Mouse (Mus musculus): ENCODE measurements around the gene Brms1. TPM values are rescaled to one million over a fixed set of nuclear protein-coding genes. Genes with fewer than 3 reads are reported as not detected.

The Brms1 gene
- polyA plus RNA-seq, 1 experiment from 2014 or later: 21.6 TPM

DNA sequence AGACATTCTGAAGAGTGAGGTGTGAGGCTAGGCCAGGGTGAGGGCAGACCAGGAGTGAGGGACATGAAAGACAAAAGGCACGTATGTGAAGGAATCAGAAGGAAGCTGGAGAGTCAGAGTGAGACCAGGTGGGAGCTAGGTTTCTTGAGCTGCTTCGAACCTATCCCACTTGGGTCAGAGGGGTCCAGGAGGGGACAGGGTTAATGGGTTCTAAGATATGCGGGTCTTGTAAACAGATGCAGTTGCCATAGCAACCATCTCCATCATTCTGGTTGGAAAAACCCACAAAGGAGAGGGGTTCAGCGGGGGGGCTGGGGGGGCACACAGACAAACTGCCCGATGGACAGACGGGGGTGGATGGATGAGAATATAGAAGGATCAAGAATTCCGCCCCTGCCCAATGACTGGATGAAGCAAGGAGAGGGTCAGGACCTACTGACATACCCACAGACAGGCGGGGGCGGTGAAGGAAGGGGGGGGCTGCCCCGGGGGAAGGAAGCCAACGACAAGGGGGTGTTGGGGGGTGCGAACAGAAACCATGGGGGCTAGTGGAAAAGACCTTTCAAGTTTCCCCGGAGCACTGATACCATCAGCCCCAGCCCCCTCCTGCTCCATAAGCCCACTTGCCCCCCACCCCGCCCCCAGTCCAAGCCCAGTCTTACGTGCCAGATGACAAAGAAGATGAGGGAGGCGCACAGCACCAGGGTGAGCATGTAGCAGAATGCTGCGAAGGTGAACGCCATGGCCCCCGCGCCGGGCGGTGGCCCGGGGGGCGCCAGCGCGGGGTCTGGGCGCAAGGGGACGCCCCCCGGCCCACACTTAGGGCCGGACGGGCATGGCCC lies 56.6 kb downstream of the Brms1 start:
- Histone ChIP-seq H3K4me3 (replicated peaks) (peak overlapping the region; percentile 90), H3K27me3 (replicated peaks) (no peaks in the 10 kb centered on the region), H3K9ac (replicated peaks) (peak overlapping the region; percentile 99), H3K4me2 (peak overlapping the region; percentile 80), H3K27ac (replicated peaks) (peak overlapping the region; percentile 95), H3K9me3 (replicated peaks) (no peaks in the 10 kb centered on the region), H3K36me3 (peaks cover 44% of the 10 kb centered on the region), H3K4me1 (peaks cover 64% of the 10 kb centered on the region)
- 1% methylated on average over 30 of the region's 31 CpGs for WGBS
- ATAC-seq (ENCODE audit: low FRiP score): peak; percentile 36

- H3K4me2 ChIP-seq: peak within 1 kb of the TSS; percentile 80
- no peaks in the 10 kb centered on the region for H3K9me3 ChIP-seq (replicated peaks)
- H3K27ac ChIP-seq (replicated peaks): peak within 1 kb of the TSS; percentile 95
- no peaks in the 10 kb centered on the region for H3K27me3 ChIP-seq (replicated peaks)
- peaks cover 44% of the 10 kb centered on the region for H3K36me3 ChIP-seq
- 4% methylated on average over 37 of the region's 48 CpGs for WGBS
- H3K9ac ChIP-seq (replicated peaks): peak within 1 kb of the TSS; percentile 99
- peaks cover 57% of the 10 kb centered on the region for H3K4me1 ChIP-seq
- ATAC-seq (ENCODE audit: low FRiP score): peak; percentile 67
- peak within 1 kb of the TSS; percentile 90 for H3K4me3 ChIP-seq (replicated peaks)
Measured at GRCm38 (mm10) chr19:5098363-5099143, 57.4 kb downstream of the Brms1 start, which contains the start of gene Cnih2. Gene Cnih2, minus strand, starts transcription at chr19:5098521.

Other genes with a start within 250 kb of the Brms1 start
- 67.2 and 76.2 TPM in 2 replicates for gene Rbm4, start 247.5 kb upstream of the Brms1 start, polyA plus RNA-seq (2015; fragmentation: Nextera tagmentation; extraction: Ambion mirVana)
- gene Gm21992, start 229.7 kb upstream of the Brms1 start, polyA plus RNA-seq (2015; fragmentation: Nextera tagmentation; extraction: Ambion mirVana): 14.8 and 20.1 TPM in 2 replicates
- gene Rbm14, start 229.7 kb upstream of the Brms1 start, polyA plus RNA-seq (2015; fragmentation: Nextera tagmentation; extraction: Ambion mirVana): 55.0 and 65.1 TPM in 2 replicates
- 42.4 and 47.9 TPM in 2 replicates for gene Ccs, start 202.0 kb upstream of the Brms1 start, polyA plus RNA-seq (2015; fragmentation: Nextera tagmentation; extraction: Ambion mirVana)
- gene Ccdc87, start 202.0 kb upstream of the Brms1 start, polyA plus RNA-seq (2015; fragmentation: Nextera tagmentation; extraction: Ambion mirVana): 0.37 and 0.52 TPM in 2 replicates
- gene Ctsf, start 186.2 kb upstream of the Brms1 start, polyA plus RNA-seq (2015; fragmentation: Nextera tagmentation; extraction: Ambion mirVana): 74.5 and 86.5 TPM in 2 replicates
- 2.9 and 11.3 TPM in 2 replicates for gene Actn3, start 163.4 kb upstream of the Brms1 start, polyA plus RNA-seq (2015; fragmentation: Nextera tagmentation; extraction: Ambion mirVana)
- 19.7 and 20.5 TPM in 2 replicates for gene Zdhhc24, start 162.7 kb upstream of the Brms1 start, polyA plus RNA-seq (2015; fragmentation: Nextera tagmentation; extraction: Ambion mirVana)
- 5.8 and 8.4 TPM in 2 replicates for gene Bbs1, start 134.7 kb upstream of the Brms1 start, polyA plus RNA-seq (2015; fragmentation: Nextera tagmentation; extraction: Ambion mirVana)
- 104 TPM in 2 replicates for gene Dpp3, start 113.1 kb upstream of the Brms1 start, polyA plus RNA-seq (2015; fragmentation: Nextera tagmentation; extraction: Ambion mirVana)
- gene Peli3, start 98.2 kb upstream of the Brms1 start, polyA plus RNA-seq (2015; fragmentation: Nextera tagmentation; extraction: Ambion mirVana): 12.0 and 13.2 TPM in 2 replicates
- gene Mrpl11, start 79.2 kb upstream of the Brms1 start, polyA plus RNA-seq (2015; fragmentation: Nextera tagmentation; extraction: Ambion mirVana): 97.3 and 105 TPM in 2 replicates
- gene Npas4, start 51.0 kb upstream of the Brms1 start, polyA plus RNA-seq (2015; fragmentation: Nextera tagmentation; extraction: Ambion mirVana): 0.36 and 0.42 TPM in 2 replicates
- 12.8 and 14.0 TPM in 2 replicates for gene Slc29a2, start 17.5 kb upstream of the Brms1 start, polyA plus RNA-seq (2015; fragmentation: Nextera tagmentation; extraction: Ambion mirVana)
- gene B4gat1, start 2.5 kb upstream of the Brms1 start, polyA plus RNA-seq (2015; fragmentation: Nextera tagmentation; extraction: Ambion mirVana): 103 and 113 TPM in 2 replicates
- 4.1 and 4.2 TPM in 2 replicates for gene AC124502.3, start 2.5 kb upstream of the Brms1 start, polyA plus RNA-seq (2015; fragmentation: Nextera tagmentation; extraction: Ambion mirVana)
- gene Rin1, start 9.1 kb downstream of the Brms1 start, polyA plus RNA-seq (2015; fragmentation: Nextera tagmentation; extraction: Ambion mirVana): 0.89 and 1.0 TPM in 2 replicates
- gene Cd248, start 26.7 kb downstream of the Brms1 start, polyA plus RNA-seq (2015; fragmentation: Nextera tagmentation; extraction: Ambion mirVana): 19.9 and 27.4 TPM in 2 replicates
- 29.7 and 38.5 TPM in 2 replicates for gene Tmem151a, start 44.2 kb downstream of the Brms1 start, polyA plus RNA-seq (2015; fragmentation: Nextera tagmentation; extraction: Ambion mirVana)
- 56.8 and 66.1 TPM in 2 replicates for gene Yif1a, start 47.2 kb downstream of the Brms1 start, polyA plus RNA-seq (2015; fragmentation: Nextera tagmentation; extraction: Ambion mirVana)
- 294 and 369 TPM in 2 replicates for gene Cnih2, start 57.2 kb downstream of the Brms1 start, polyA plus RNA-seq (2015; fragmentation: Nextera tagmentation; extraction: Ambion mirVana)
- 205 and 218 TPM in 2 replicates for gene Rab1b, start 65.7 kb downstream of the Brms1 start, polyA plus RNA-seq (2015; fragmentation: Nextera tagmentation; extraction: Ambion mirVana)
- 82.4 and 94.5 TPM in 2 replicates for gene Klc2, start 77.2 kb downstream of the Brms1 start, polyA plus RNA-seq (2015; fragmentation: Nextera tagmentation; extraction: Ambion mirVana)
- 47.6 and 51.0 TPM in 2 replicates for gene Pacs1, start 231.8 kb downstream of the Brms1 start, polyA plus RNA-seq (2015; fragmentation: Nextera tagmentation; extraction: Ambion mirVana)